Mouse (Mus musculus) bone marrow macrophage, adult 2 months (primary cell): ENCODE results near the gene Angptl4. TPM values are rescaled to one million over a fixed set of nuclear protein-coding genes. Genes with fewer than 3 reads are reported as not detected.

ENCODE experiments used
- H3K27ac ChIP-seq: 2 replicates; pipeline ENCODE4 v1.5.1; 2012; ENCODE audit warnings: low read depth, low read length; ENCODE audit not compliant: insufficient read depth
- H3K4me1 ChIP-seq: 2 replicates; pipeline ENCODE4 v1.6.1; 2012; ENCODE audit warnings: low read length; ENCODE audit not compliant: control insufficient read depth, insufficient read depth
- H3K4me3 ChIP-seq: 2 replicates; pipeline ENCODE4 v1.5.1; 2012; ENCODE audit warnings: mild to moderate bottlenecking, low read length, moderate library complexity; ENCODE audit not compliant: insufficient read depth
- CTCF ChIP-seq: IDR thresholded peaks from 2 replicates; pipeline ENCODE4 v1.5.1; 2012; ENCODE audit warnings: low read depth, mild to moderate bottlenecking, low read length, moderate library complexity
- POLR2A ChIP-seq: IDR thresholded peaks from 2 replicates; pipeline ENCODE4 v1.6.1; 2012; ENCODE audit warnings: mild to moderate bottlenecking, low read depth, low read length, borderline replicate concordance
- polyA plus RNA-seq: library from polyadenylated mRNA; stranded (reverse); fragments of >200 nt; gene quantifications from 2 replicates; pipeline ENCODE4 v1.2.4, GENCODE M21; 2012; ENCODE audit not compliant: missing spikeins, insufficient read depth, insufficient read length

Gene Angptl4
- polyA plus RNA-seq, 1 experiment, result 8.4 TPM

DNA sequence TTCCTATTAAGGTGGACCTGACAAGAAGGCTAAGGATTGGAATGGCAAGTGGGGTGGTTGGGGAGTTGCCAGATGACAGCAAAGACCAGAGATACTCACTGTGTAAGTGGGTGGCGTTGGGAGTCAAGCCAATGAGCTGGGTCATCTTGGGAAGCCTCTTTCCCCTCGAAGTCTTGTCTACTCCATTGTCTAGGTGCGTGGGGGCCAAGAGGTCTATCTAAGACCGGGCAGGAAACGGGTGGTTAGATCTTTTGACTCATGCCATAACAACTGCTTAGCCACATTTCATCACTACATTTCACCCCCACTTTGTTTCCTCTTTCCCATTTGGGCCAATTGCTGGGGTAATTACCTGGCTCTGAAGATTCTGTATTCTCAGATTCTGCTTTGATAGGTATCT lies 1.2 kb downstream of the Angptl4 start:
- H3K4me1 ChIP-seq, result peaks cover 35% of the 10 kb centered on the region
- H3K4me3 ChIP-seq, result peak overlapping the region; percentile 59
- TF ChIP-seq CTCF (no peak), POLR2A (no peak)
- peak overlapping the region; percentile 40; the same call in 1 of the 2 replicates for H3K27ac ChIP-seq

GRCm38 (mm10) chr17:33779967-33780295 lies 1.7 kb downstream of the Angptl4 start:
- peaks cover 35% of the 10 kb centered on the region for H3K4me1 ChIP-seq
- TF ChIP-seq POLR2A (no peak), CTCF (no peak)
- no peak overlapping the region for H3K4me3 ChIP-seq
- H3K27ac ChIP-seq, result no peak overlapping the region

DNA sequence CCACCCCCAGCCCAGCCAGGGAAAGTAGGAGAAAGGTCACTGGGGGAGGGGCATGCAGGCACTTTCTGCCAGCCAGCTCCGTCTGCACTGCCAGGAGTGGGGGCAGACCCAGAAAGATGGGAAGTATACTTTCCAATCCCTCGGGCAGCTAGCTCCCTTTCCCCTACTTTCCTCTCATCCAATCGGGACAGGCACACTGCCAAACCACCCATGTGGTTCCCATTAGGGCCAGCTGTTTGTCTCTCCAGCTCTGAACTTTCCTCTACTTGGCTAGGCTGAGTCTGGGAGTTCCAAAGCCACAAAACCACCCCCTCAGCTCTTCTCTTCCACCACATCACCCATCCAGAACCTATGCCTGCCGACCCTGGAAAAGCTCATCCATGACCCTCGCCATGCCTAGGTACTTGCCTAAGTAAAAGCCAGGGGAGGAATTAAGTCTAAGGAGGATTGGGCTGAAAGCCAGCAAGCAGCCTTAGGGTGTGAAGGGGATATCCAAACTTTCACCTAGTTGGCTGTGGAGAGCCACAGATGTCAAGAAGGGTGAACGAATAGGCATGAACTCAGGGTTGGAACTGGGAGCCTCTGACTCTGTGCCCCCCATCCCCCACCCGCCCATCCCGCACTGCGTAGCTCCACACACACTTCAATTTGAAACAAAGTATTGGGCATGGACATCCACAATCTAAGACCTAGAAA lies 2.2 kb downstream of the Angptl4 start:
- H3K4me3 ChIP-seq, result peak overlapping the region; percentile 24
- TF ChIP-seq POLR2A (no peak), CTCF (no peak; the same call in 1 of the 2 replicates)
- H3K4me1 ChIP-seq, result peaks cover 35% of the 10 kb centered on the region
- peak overlapping the region; percentile 29 for H3K27ac ChIP-seq

- TF ChIP-seq POLR2A (no peak), CTCF (no peak)
- H3K4me3 ChIP-seq, result no peak overlapping the region
- H3K27ac ChIP-seq, result no peak overlapping the region
- peaks cover 18% of the 10 kb centered on the region for H3K4me1 ChIP-seq
These were observed 6.3 kb downstream of the Angptl4 start for GRCm38 (mm10) chr17:33775287-33775686.

DNA sequence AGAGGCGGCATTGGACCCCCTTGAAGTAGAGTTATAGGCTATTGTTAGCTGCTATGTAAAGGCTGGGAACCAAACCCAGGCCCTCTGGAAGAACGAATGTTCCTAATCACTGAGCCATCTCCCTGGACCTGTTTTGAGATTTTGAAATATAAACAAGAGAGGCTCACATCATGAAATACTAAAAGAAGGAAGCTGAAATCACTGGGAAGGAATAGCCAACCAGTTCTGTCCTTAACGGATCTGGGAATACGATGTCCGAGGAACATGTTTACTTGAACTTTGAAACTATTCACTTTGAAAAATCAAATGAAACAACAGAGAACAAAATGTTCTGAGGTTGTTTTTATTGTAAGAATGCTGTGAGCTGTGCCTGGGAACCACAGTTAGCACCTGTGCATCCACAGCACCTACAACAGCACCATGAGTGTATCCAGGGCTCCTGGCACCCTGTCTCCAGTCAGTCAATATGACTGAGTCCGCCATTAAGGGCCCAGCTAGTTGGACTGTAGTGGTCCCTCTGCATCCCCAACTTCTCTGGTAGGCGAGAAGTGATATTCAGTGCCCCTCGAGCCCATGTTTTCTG lies 7.0 kb downstream of the Angptl4 start:
- no peak for TF ChIP-seq CTCF
- TF ChIP-seq POLR2A, result no peak
- peaks cover 14% of the 10 kb centered on the region for H3K4me1 ChIP-seq
- no peak overlapping the region for H3K4me3 ChIP-seq
- H3K27ac ChIP-seq, result no peak overlapping the region

DNA sequence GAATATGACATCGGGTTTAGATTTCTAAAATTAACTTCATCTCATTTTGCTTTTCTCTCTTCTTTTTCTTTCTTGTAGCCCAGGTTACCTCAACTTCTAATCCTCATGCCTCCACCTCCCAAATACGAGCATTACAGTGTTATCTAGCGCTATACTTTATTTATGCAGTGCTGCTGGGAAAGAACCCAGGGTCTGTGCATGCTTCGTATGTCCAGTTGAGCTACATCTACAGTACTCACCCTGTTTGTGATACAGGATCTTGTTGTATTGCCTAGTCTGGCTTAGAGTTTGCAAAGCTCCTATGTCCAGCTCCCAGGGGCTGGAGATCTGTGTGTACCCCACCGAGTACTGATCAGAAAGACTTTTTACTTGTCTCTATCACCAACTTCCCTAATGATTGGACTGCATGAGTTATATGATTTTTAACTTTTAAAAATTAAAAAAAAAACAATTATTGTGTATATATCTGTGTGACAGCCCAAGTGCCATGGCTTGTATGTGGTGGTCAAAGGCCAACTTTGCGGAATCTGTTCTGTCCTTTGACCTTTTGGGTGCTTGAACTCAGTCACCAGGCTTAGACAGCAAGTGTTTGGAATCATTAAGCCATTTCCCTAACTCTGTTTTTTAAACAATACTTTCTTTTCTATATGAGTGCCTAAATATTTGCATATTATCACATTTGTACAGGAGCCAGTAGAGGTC lies 7.6 kb downstream of the Angptl4 start:
- TF ChIP-seq CTCF (no peak), POLR2A (no peak)
- peaks cover 7% of the 10 kb centered on the region for H3K4me1 ChIP-seq

GRCm38 (mm10) chr17:33773426-33773825 lies 8.2 kb downstream of the Angptl4 start:
- TF ChIP-seq CTCF, result no peak
- no peak for TF ChIP-seq POLR2A
- H3K4me3 ChIP-seq, result no peak overlapping the region
- peaks cover 2% of the 10 kb centered on the region; the same call in 1 of the 2 replicates for H3K4me1 ChIP-seq
- no peak overlapping the region for H3K27ac ChIP-seq

More for the DNA sequence above, 7.6 kb downstream of the Angptl4 start:
- Histone ChIP-seq H3K27ac (no peak overlapping the region), H3K4me3 (no peak overlapping the region)

DNA sequence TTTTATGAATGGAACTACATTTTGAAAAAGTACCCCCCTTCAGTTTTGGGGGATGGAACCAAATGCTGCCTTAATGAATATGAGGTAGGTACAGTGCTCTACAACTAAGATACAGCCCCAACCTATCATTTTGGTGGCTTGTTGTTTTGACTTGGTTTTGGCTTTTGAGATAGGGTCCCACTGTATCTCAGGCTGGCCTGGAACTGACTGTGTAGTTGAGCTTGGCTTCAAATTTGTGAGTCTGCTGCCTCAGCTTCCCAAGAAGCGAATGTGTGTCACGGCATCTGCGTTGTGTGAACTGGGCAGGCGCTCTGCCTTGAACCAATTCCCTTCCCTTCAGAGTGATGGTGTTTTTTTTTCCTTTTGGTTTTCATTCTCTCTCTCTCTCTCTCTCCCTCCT lies 10.0 kb downstream of the Angptl4 start:
- no peak overlapping the region for H3K4me3 ChIP-seq
- H3K27ac ChIP-seq, result no peak overlapping the region
- TF ChIP-seq CTCF, result no peak
- no peak for TF ChIP-seq POLR2A
- peaks cover 4% of the 10 kb centered on the region for H3K4me1 ChIP-seq

DNA sequence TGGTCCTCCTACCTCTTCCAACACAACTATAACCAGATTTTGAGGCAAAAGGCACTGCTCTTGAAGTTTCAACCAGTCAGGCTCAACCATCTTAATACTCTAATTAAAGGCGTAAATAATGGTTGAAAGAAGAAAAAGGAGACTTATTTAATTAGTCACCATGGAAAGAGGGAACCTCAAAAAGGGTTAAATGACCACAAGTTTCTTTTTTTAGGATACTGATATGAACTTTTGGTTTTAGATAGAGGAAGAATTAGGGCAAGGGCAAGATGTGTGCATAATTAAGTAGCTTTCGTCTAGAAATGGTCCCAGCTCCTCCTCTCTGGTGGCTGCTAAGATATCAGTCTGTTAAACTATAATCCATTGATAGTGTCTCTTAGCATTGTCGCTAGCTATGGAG lies 15.2 kb downstream of the Angptl4 start:
- Histone ChIP-seq H3K4me3 (no peak overlapping the region), H3K27ac (no peak overlapping the region), H3K4me1 (peaks cover 3% of the 10 kb centered on the region; the same call in 1 of the 2 replicates)
- TF ChIP-seq CTCF (no peak), POLR2A (no peak)
